Mouse (Mus musculus) bone marrow, adult 2 months (tissue): ENCODE results near the gene Osbpl6.

Experiments
- CTCF ChIP-seq: fragments of 200-500 bp; IDR thresholded peaks from 2 replicates; pipeline ENCODE4 v1.5.1; 2011; ENCODE audit warnings: low read length, control low read depth; ENCODE audit not compliant: control insufficient read depth, insufficient read depth
- POLR2A ChIP-seq: fragments of 200-500 bp; IDR thresholded peaks from 2 replicates; pipeline ENCODE4 v1.6.1; 2011; ENCODE audit warnings: low read depth, mild to moderate bottlenecking, control low read depth, low read length, borderline replicate concordance; ENCODE audit not compliant: control insufficient read depth

GRCm38 (mm10) chr2:76488764-76489163 is 82.5 kb downstream of the Osbpl6 start:
- TF ChIP-seq POLR2A, result no peak
- no peak for TF ChIP-seq CTCF
